Mouse (Mus musculus) cerebellum, adult 18-20 months (tissue): Measurements from ENCODE around the gene 4933430I17Rik.
"Not testable (repeated sequence)": the region's sequence is repeated elsewhere in the genome, so short reads cannot be mapped to it uniquely, and the experiment has no call there.

Experiments used
- DNase-seq, 2 experiments: peaks; one replicate each; pipeline ENCODE4 v3.0.0; 2021

The 4933430I17Rik gene

GRCm38 (mm10) chr4:62557436-62557835 lies 32.3 kb downstream of the 4933430I17Rik start:
- no peak for DNase-seq

GRCm38 (mm10) chr4:62559797-62560329 lies 34.7 kb downstream of the 4933430I17Rik start, which contains the start of gene Rgs3:
Gene Rgs3, plus strand, starts transcription at chr4:62559847.
- no peak for DNase-seq

- DNase-seq = peak; percentile 79 to 85
Measured at GRCm38 (mm10) chr4:62560963-62561629, 35.9 kb downstream of the 4933430I17Rik start.

- no peak for DNase-seq
Measured at GRCm38 (mm10) chr4:62561630-62562001, 36.4 kb downstream of the 4933430I17Rik start.

GRCm38 (mm10) chr4:62562006-62562405 lies 36.8 kb downstream of the 4933430I17Rik start:
- no peak for DNase-seq

- no peak for DNase-seq
Measured at GRCm38 (mm10) chr4:62566530-62566929, 41.4 kb downstream of the 4933430I17Rik start.

GRCm38 (mm10) chr4:62567696-62568095 lies 42.5 kb downstream of the 4933430I17Rik start:
- DNase-seq = peak; percentile 67

GRCm38 (mm10) chr4:62568359-62568758 lies 43.2 kb downstream of the 4933430I17Rik start:
- no peak for DNase-seq

- DNase-seq = no peak
Measured at GRCm38 (mm10) chr4:62569603-62570002, 44.4 kb downstream of the 4933430I17Rik start.

GRCm38 (mm10) chr4:62570029-62570428 lies 44.9 kb downstream of the 4933430I17Rik start:
- DNase-seq = no peak

- DNase-seq = peak; percentile 93
Measured at GRCm38 (mm10) chr4:62582365-62583264, 57.4 kb downstream of the 4933430I17Rik start.

- peak; percentile 80 to 83 for DNase-seq
Measured at GRCm38 (mm10) chr4:62583265-62584092, 58.3 kb downstream of the 4933430I17Rik start.

- DNase-seq = no peak
Measured at GRCm38 (mm10) chr4:62587067-62587466, 61.9 kb downstream of the 4933430I17Rik start.

- DNase-seq = no peak
Measured at GRCm38 (mm10) chr4:62590878-62591277, 65.7 kb downstream of the 4933430I17Rik start.

- DNase-seq = no peak
Measured at GRCm38 (mm10) chr4:62591326-62591725, 66.2 kb downstream of the 4933430I17Rik start.

GRCm38 (mm10) chr4:62593546-62594240 lies 68.5 kb downstream of the 4933430I17Rik start:
- DNase-seq = not testable (repeated sequence)

GRCm38 (mm10) chr4:62594442-62594841 lies 69.3 kb downstream of the 4933430I17Rik start:
- DNase-seq = no peak

- peak; percentile 44 to 48 for DNase-seq
Measured at GRCm38 (mm10) chr4:62596051-62596450, 70.9 kb downstream of the 4933430I17Rik start.
